Mouse (Mus musculus): ENCODE data around the gene Ccdc40. TPM values are rescaled to one million over a fixed set of nuclear protein-coding genes. Genes with fewer than 3 reads are reported as not detected.
"Not testable (repeated sequence)": the region's sequence is repeated elsewhere in the genome, so short reads cannot be mapped to it uniquely, and the experiment has no call there.

Gene Ccdc40
- polyA plus RNA-seq, 1 experiment from 2014 or later = 19.1 TPM

- H3K4me2 ChIP-seq (replicated peaks) = peak overlapping the region; percentile 93; the same call in 1 of the 2 replicates
- no peaks in the 10 kb centered on the region for H3K27me3 ChIP-seq
- no peak overlapping the region for H3K9ac ChIP-seq
- no peak overlapping the region for H3K27ac ChIP-seq
- WGBS = 66% methylated on average over 9 of the region's 9 CpGs
- no peaks in the 10 kb centered on the region for H3K36me3 ChIP-seq
- no peaks in the 10 kb centered on the region for H3K9me3 ChIP-seq (replicated peaks)
- H3K4me1 ChIP-seq = peaks cover 77% of the 10 kb centered on the region
- H3K4me3 ChIP-seq = no peak overlapping the region
- no peak for ATAC-seq (ENCODE audit: low FRiP score)
These were observed 2.7 kb upstream of the Ccdc40 start for GRCm38 (mm10) chr11:119225634-119226033.

GRCm38 (mm10) chr11:119227591-119227990 is 781 bp upstream of the Ccdc40 start:
- H3K27me3 ChIP-seq = no peaks in the 10 kb centered on the region
- no peak for ATAC-seq (ENCODE audit: low FRiP score)
- peak overlapping the region; percentile 88; the same call in 1 of the 2 replicates for H3K27ac ChIP-seq
- WGBS = 3% methylated on average over 12 of the region's 12 CpGs
- H3K4me3 ChIP-seq = peak overlapping the region; percentile 78
- H3K4me2 ChIP-seq (replicated peaks) = peak overlapping the region; percentile 93
- H3K36me3 ChIP-seq = peaks cover 11% of the 10 kb centered on the region; the same call in 1 of the 2 replicates
- peaks cover 61% of the 10 kb centered on the region for H3K4me1 ChIP-seq
- H3K9ac ChIP-seq = peak overlapping the region; percentile 91
- no peaks in the 10 kb centered on the region for H3K9me3 ChIP-seq (replicated peaks)

- under 1% methylated on average over 34 of the region's 34 CpGs for WGBS
- peak; percentile 92 for ATAC-seq (ENCODE audit: low FRiP score)
- peak overlapping the region; percentile 91 for H3K9ac ChIP-seq
These were observed 664 bp downstream of the Ccdc40 start for GRCm38 (mm10) chr11:119228846-119229626.

GRCm38 (mm10) chr11:119234770-119235169 is 6.4 kb downstream of the Ccdc40 start:
- H3K4me1 ChIP-seq = peaks cover 25% of the 10 kb centered on the region
- 96% methylated on average over 10 of the region's 10 CpGs for WGBS
- 0 out of 2 replicates have a peak, but pooled peaks cover 4% of the 10 kb centered on the region for H3K9me3 ChIP-seq (replicated peaks)
- no peak overlapping the region for H3K4me3 ChIP-seq
- H3K27ac ChIP-seq = no peak overlapping the region
- H3K4me2 ChIP-seq (replicated peaks) = no peak overlapping the region
- H3K9ac ChIP-seq = no peak overlapping the region
- H3K27me3 ChIP-seq = no peaks in the 10 kb centered on the region
- peaks cover 38% of the 10 kb centered on the region for H3K36me3 ChIP-seq
- ATAC-seq (ENCODE audit: low FRiP score) = no peak

More at GRCm38 (mm10) chr11:119228846-119229626, 664 bp downstream of the Ccdc40 start:
- peak overlapping the region; percentile 88 for H3K27ac ChIP-seq
- H3K4me3 ChIP-seq = peak overlapping the region; percentile 78
- H3K4me1 ChIP-seq = peaks cover 46% of the 10 kb centered on the region
- H3K36me3 ChIP-seq = peaks cover 11% of the 10 kb centered on the region; the same call in 1 of the 2 replicates
- H3K9me3 ChIP-seq (replicated peaks) = no peaks in the 10 kb centered on the region
- H3K27me3 ChIP-seq = no peaks in the 10 kb centered on the region
- H3K4me2 ChIP-seq (replicated peaks) = peak overlapping the region; percentile 93

- Histone ChIP-seq H3K9ac (no peak overlapping the region), H3K36me3 (peaks cover 47% of the 10 kb centered on the region), H3K4me3 (no peak overlapping the region), H3K4me2 (replicated peaks) (no peak overlapping the region), H3K4me1 (peaks cover 16% of the 10 kb centered on the region), H3K9me3 (replicated peaks) (0 out of 2 replicates have a peak, but pooled peaks cover 4% of the 10 kb centered on the region), H3K27ac (no peak overlapping the region), H3K27me3 (no peaks in the 10 kb centered on the region)
- no peak for ATAC-seq (ENCODE audit: low FRiP score)
- 84% methylated on average over 4 of the region's 4 CpGs for WGBS
These were observed 7.2 kb downstream of the Ccdc40 start for GRCm38 (mm10) chr11:119235596-119235995.

- H3K9me3 ChIP-seq (replicated peaks) = 0 out of 2 replicates have a peak, but pooled peaks cover 4% of the 10 kb centered on the region
- no peak overlapping the region for H3K9ac ChIP-seq
- H3K27ac ChIP-seq = no peak overlapping the region
- peaks cover 13% of the 10 kb centered on the region for H3K4me1 ChIP-seq
- peaks cover 54% of the 10 kb centered on the region for H3K36me3 ChIP-seq
- 35% methylated on average over 8 of the region's 8 CpGs for WGBS
- no peak for ATAC-seq (ENCODE audit: low FRiP score)
- H3K4me2 ChIP-seq (replicated peaks) = no peak overlapping the region
- H3K4me3 ChIP-seq = no peak overlapping the region
- no peaks in the 10 kb centered on the region for H3K27me3 ChIP-seq
These were observed 8.0 kb downstream of the Ccdc40 start for GRCm38 (mm10) chr11:119236354-119236753.

- Histone ChIP-seq H3K9ac (no peak overlapping the region), H3K4me1 (peaks cover 13% of the 10 kb centered on the region), H3K36me3 (peaks cover 49% of the 10 kb centered on the region), H3K4me3 (no peak overlapping the region), H3K27me3 (no peaks in the 10 kb centered on the region), H3K27ac (no peak overlapping the region), H3K9me3 (replicated peaks) (0 out of 2 replicates have a peak, but pooled peaks cover 4% of the 10 kb centered on the region), H3K4me2 (replicated peaks) (no peak overlapping the region)
- no peak for ATAC-seq (ENCODE audit: low FRiP score)
- WGBS = 50% methylated on average over 3 of the region's 3 CpGs
These were observed 8.6 kb downstream of the Ccdc40 start for GRCm38 (mm10) chr11:119237007-119237406.

GRCm38 (mm10) chr11:119237568-119238304 is 9.4 kb downstream of the Ccdc40 start:
- Histone ChIP-seq H3K4me1 (peaks cover 13% of the 10 kb centered on the region), H3K4me3 (peak overlapping the region; percentile 21), H3K9ac (peak overlapping the region; percentile 53; the same call in 1 of the 2 replicates), H3K27ac (0 out of 2 replicates have a peak overlapping the region, but pooled peaks have one; percentile 44), H3K36me3 (peaks cover 51% of the 10 kb centered on the region), H3K9me3 (replicated peaks) (0 out of 2 replicates have a peak, but pooled peaks cover 4% of the 10 kb centered on the region), H3K27me3 (no peaks in the 10 kb centered on the region), H3K4me2 (replicated peaks) (peak overlapping the region; percentile 42)
- ATAC-seq (ENCODE audit: low FRiP score) = peak; percentile 55
- WGBS = 42% methylated on average over 20 of the region's 20 CpGs

GRCm38 (mm10) chr11:119238305-119238721 is 9.9 kb downstream of the Ccdc40 start:
- ATAC-seq (ENCODE audit: low FRiP score) = peak; percentile 53
- Histone ChIP-seq H3K4me3 (peak overlapping the region; percentile 21), H3K4me1 (peaks cover 13% of the 10 kb centered on the region), H3K36me3 (peaks cover 54% of the 10 kb centered on the region), H3K27ac (0 out of 2 replicates have a peak overlapping the region, but pooled peaks have one; percentile 5), H3K4me2 (replicated peaks) (peak overlapping the region; percentile 42), H3K27me3 (no peaks in the 10 kb centered on the region), H3K9ac (no peak overlapping the region), H3K9me3 (replicated peaks) (0 out of 2 replicates have a peak, but pooled peaks cover 4% of the 10 kb centered on the region)
- 13% methylated on average over 11 of the region's 11 CpGs for WGBS

- WGBS = 88% methylated on average over 12 of the region's 12 CpGs
- no peaks in the 10 kb centered on the region for H3K27me3 ChIP-seq
- peaks cover 58% of the 10 kb centered on the region for H3K36me3 ChIP-seq
These were observed 11.1 kb downstream of the Ccdc40 start for GRCm38 (mm10) chr11:119239480-119239879.

GRCm38 (mm10) chr11:119245543-119245942 is 17.2 kb downstream of the Ccdc40 start:
- H3K4me2 ChIP-seq (replicated peaks); H3K9ac ChIP-seq; H3K27ac ChIP-seq; H3K27me3 ChIP-seq; H3K4me1 ChIP-seq; H3K4me3 ChIP-seq; ATAC-seq (ENCODE audit: low FRiP score); H3K9me3 ChIP-seq (replicated peaks): not testable (repeated sequence)
- 89% methylated on average over 6 of the region's 6 CpGs for WGBS
- H3K36me3 ChIP-seq = peaks cover 32% of the 10 kb centered on the region

More at GRCm38 (mm10) chr11:119239480-119239879, 11.1 kb downstream of the Ccdc40 start:
- Histone ChIP-seq H3K4me1 (peaks cover 13% of the 10 kb centered on the region), H3K9me3 (replicated peaks) (0 out of 2 replicates have a peak, but pooled peaks cover 4% of the 10 kb centered on the region), H3K4me3 (no peak overlapping the region), H3K27ac (no peak overlapping the region; the same call in 1 of the 2 replicates), H3K9ac (no peak overlapping the region), H3K4me2 (replicated peaks) (no peak overlapping the region)
- ATAC-seq (ENCODE audit: low FRiP score) = no peak

GRCm38 (mm10) chr11:119249011-119249410 is 20.6 kb downstream of the Ccdc40 start:
- no peak overlapping the region for H3K27ac ChIP-seq
- no peak overlapping the region for H3K4me2 ChIP-seq (replicated peaks)
- WGBS = 29% methylated on average over 6 of the region's 6 CpGs

More at GRCm38 (mm10) chr11:119249011-119249410, 20.6 kb downstream of the Ccdc40 start:
- Histone ChIP-seq H3K4me3 (no peak overlapping the region), H3K9me3 (replicated peaks) (no peaks in the 10 kb centered on the region), H3K27me3 (0 out of 2 replicates have a peak, but pooled peaks cover 3% of the 10 kb centered on the region), H3K36me3 (peaks cover 11% of the 10 kb centered on the region; the same call in 1 of the 2 replicates), H3K9ac (no peak overlapping the region), H3K4me1 (peaks cover 26% of the 10 kb centered on the region)
- ATAC-seq (ENCODE audit: low FRiP score) = peak; percentile 39; the same call in 1 of the 2 replicates
